Mouse (Mus musculus): ENCODE results near the gene Tom1l1. TPM values are rescaled to one million over a fixed set of nuclear protein-coding genes. Genes with fewer than 3 reads are reported as not detected.

Gene Tom1l1
- total RNA-seq, 1 experiment from 2014 or later: 39.5 TPM

- DNase-seq: no peak
Measured at GRCm38 (mm10) chr11:90675479-90676110, 12.6 kb downstream of the Tom1l1 start.

DNA sequence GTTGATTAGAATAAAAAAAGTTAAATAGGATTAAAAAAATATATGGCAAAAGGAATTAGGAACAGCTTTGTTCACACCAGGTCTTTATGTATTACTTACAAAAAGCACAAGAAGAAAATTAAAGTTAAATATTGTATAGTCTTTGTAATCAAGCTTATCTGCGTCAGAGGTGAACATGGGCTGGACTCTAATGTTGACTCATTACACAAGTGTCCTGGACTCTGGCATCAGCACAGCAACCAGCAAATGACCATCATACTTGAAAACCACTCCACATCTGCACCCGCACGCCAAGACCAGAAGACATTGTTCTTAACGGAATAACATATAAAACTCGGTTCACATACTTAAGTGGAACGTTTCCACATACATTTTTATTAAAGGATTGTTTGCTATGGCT lies 20.8 kb downstream of the Tom1l1 start:
- no peak for DNase-seq

DNA sequence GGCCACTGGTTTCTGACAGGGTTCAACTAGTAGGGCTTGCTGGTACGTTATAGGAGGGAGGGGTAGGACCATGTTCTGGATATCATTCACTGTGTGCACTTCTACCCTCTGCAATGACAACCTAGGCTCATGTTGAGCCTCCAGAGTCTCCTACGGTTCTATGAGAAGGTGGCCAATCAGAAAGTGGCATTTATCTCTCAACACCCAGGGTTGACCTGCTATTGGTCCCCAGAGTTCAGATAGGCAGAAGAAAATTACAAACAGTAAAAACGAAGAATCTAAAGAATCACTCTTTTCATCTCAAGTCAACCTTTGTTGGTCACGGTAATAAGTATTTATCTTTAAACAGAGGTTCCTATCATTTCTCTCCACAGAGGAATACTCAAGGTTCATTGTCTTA lies 21.2 kb downstream of the Tom1l1 start:
- DNase-seq: no peak

- DNase-seq: no peak
Measured at GRCm38 (mm10) chr11:90666144-90666757, 21.9 kb downstream of the Tom1l1 start.

DNA sequence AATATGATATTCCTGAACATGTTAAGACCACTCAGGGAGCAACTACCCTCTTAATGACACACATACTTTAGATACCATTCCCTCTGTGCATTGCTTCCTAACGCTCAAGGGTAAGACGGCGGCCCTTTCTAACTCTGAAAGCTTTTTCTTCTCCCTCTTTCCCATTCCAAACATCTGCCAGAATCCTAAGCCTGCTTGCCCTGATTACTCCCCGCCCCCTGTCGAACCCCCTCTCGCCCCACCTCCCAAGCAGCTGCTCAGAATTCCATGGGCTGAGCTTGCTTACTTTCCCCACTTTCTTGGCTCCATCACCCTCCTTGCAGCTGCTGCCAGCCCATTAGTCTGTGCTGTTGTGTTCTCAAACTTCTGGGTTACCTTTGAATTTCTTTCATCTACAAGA lies 23.0 kb downstream of the Tom1l1 start:
- no peak for DNase-seq

DNA sequence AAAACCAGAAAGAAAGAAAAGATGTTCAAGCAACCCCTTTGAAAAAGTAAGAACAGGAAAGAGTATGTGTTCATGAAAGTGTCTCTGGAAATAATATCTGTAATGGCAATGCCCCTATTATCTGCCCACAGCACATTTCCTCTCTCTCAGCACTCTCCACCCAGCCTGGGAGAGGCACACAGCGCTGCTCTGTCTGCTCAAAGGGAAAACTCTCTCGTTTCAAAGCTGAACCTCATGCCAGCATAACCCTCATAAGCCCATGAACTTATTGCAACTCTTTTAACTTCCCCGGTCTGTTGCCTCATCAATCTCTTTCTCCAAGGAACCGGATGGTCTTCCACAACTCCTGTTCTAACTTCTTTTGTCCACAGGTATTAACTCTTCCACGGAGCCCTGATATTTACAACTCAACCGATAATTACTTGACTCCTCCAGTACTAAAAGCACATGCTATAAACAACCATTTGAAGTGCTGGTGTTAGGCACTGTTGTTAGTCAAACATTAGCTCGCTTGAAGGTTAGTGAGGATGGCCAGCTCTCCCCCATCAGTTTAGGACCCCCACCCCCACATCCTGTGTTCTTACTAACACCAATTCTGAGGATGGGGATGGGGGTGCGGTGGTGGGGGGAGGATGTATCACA lies 23.7 kb downstream of the Tom1l1 start:
- DNase-seq: no peak

GRCm38 (mm10) chr11:90663618-90664297 lies 24.4 kb downstream of the Tom1l1 start:
- no peak for DNase-seq

- DNase-seq: no peak
Measured at GRCm38 (mm10) chr11:90663052-90663451, 25.1 kb downstream of the Tom1l1 start.

GRCm38 (mm10) chr11:90660662-90661061 lies 27.5 kb downstream of the Tom1l1 start:
- peak; percentile 32 for DNase-seq

GRCm38 (mm10) chr11:90657527-90657926 lies 30.6 kb downstream of the Tom1l1 start:
- no peak for DNase-seq

GRCm38 (mm10) chr11:90652603-90653002 lies 35.6 kb downstream of the Tom1l1 start:
- DNase-seq: no peak

DNA sequence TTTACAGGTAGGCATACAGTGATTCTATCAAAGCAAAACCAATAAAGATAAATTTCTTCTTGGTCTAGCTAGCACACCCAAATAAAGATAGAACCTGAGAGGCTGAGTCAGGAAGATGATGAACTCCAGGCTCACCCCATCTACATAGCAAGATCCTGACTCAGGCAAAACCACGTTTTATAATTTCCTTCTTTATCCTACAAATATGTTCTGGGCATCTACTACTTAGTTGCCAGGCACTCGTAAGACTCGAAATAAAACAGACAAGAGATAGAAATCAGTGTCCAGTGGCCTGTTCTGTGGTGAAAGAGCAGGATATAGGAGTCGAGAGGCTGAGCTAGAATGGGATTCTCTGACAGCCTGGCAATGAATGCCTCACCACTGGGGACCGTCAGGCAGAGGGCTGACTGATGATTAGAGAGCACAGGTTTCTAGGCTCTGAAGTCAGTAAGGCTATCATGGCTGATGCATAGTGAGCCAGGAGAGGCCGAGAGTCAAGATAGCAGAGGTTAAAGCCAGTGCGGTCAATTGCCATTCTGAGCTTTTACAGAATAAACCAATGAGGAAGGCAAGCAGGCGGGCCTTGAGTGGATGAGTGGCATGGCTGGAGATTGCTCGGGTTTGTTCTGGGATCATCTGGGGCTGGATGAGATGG lies 37.8 kb downstream of the Tom1l1 start:
- no peak for DNase-seq

DNA sequence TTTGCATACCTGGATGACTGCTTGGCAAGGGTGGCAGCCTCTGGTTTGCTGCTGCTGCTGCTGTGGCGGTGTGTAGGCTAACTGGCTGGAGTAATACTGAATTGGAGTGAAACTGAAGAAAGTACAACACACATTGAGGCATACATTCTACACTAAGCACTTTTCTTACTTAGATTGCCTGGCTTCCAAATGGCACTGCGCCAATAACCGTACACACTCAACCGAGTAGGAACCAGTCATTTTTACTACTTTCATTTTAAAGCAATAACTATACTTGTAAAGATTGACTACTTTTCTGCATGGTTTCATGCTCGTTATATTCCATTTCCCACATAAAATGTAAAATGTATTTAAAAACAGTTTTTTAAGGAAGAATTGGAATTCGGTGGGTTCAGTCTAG lies 38.4 kb downstream of the Tom1l1 start:
- peak; percentile 17 for DNase-seq

GRCm38 (mm10) chr11:90638312-90638830 lies 49.8 kb downstream of the Tom1l1 start:
- peak; percentile 74 for DNase-seq

GRCm38 (mm10) chr11:90637440-90638311 lies 50.5 kb downstream of the Tom1l1 start, which contains the start of the genes Stxbp4 and Cox11:
Stxbp4 (minus strand) TSS chr11:90638084.
Cox11 (plus strand) TSS chr11:90638173.
- DNase-seq: peak; percentile 96

- no peak for DNase-seq
Measured at GRCm38 (mm10) chr11:90634661-90635060, 53.5 kb downstream of the Tom1l1 start.

- no peak for DNase-seq
Measured at GRCm38 (mm10) chr11:90632480-90632879, 55.7 kb downstream of the Tom1l1 start.

- no peak for DNase-seq
Measured at GRCm38 (mm10) chr11:90627751-90628150, 60.4 kb downstream of the Tom1l1 start.

DNA sequence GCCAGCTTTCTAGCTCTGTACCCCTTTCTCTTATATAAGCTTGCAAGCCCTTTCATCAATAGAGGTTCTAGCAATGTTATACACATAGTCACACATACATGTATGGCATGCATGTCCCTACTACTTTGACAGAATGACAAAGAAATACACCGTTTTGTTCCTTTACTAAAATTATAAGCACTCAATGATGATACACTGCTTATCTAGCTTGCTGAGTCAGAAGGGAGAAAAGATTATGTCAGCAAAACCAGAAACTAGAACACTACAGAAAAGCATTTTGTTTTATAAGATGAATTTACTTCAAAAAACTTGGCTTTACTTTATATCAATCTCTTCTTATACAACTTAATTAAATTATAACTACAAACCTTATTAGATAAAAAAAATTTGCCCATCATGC lies 63.0 kb downstream of the Tom1l1 start:
- no peak for DNase-seq

DNA sequence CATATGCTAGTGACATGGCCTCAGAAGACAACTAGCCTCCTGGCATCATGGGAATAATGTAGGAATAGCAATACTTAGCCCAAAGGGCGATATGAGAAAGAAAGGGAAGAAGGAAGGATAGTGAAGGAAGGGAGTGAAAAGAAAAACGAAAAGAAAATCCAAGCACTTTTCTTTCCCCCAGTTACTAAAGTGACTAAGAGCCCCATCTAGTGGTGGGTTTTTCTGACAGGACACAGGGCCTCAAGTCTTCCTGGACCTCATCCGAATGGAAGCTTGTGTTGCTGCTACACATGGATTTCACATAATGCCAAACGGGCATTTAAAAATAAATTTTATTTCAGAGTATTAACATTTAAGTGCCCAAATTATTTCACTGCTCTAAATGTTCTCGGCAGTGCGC lies 64.7 kb downstream of the Tom1l1 start:
- DNase-seq: peak; percentile 53

- no peak for DNase-seq
Measured at GRCm38 (mm10) chr11:90622500-90622899, 65.7 kb downstream of the Tom1l1 start.
